Mouse (Mus musculus) liver, postnatal 0 days (tissue): Measurements from ENCODE around the gene Zfr. TPM values are rescaled to one million over a fixed set of nuclear protein-coding genes. Genes with fewer than 3 reads are reported as not detected.

Experiments
- ATAC-seq: fragments of 200-750 bp; cut with Nextera tagmentation; 2 replicates; pipeline ENCODE4 v1.8.0; 2017; ENCODE audit warnings: mild to moderate bottlenecking, moderate library complexity
- DNase-seq: peaks from one replicate; pipeline ENCODE4 v3.0.0-alpha.2; 2016
- H3K27ac ChIP-seq: fragments of 300-500 bp; sonication (generic); 2 replicates; pipeline ENCODE4 v1.5.1; 2014; ENCODE audit warnings: antibody characterized with exemption, moderate library complexity, mild to moderate bottlenecking, low read depth
- H3K27me3 ChIP-seq: fragments of 300-500 bp; sonication (generic); 2 replicates; pipeline ENCODE4 v1.6.1; 2014; ENCODE audit warnings: low read length, control low read depth, mixed read lengths; ENCODE audit not compliant: insufficient read depth
- H3K36me3 ChIP-seq: fragments of 300-500 bp; sonication (generic); replicated peaks from 2 replicates; pipeline ENCODE4 v1.6.1; 2014; ENCODE audit warnings: mild to moderate bottlenecking, control low read depth, low read length, moderate library complexity, mixed read lengths; ENCODE audit not compliant: insufficient read depth
- H3K4me1 ChIP-seq: fragments of 300-500 bp; sonication (generic); 2 replicates; pipeline ENCODE4 v1.6.1; 2014; ENCODE audit warnings: antibody characterized with exemption, mild to moderate bottlenecking, control low read depth; ENCODE audit not compliant: insufficient read depth
- H3K4me2 ChIP-seq: fragments of 300-500 bp; sonication (generic); 2 replicates; pipeline ENCODE4 v1.6.1; 2014; ENCODE audit warnings: low read depth, mild to moderate bottlenecking, low read length, moderate library complexity, mixed read lengths
- H3K4me3 ChIP-seq: fragments of 300-500 bp; sonication (generic); 2 replicates; pipeline ENCODE4 v1.5.1; 2014; ENCODE audit warnings: low read depth, low read length
- H3K9ac ChIP-seq: fragments of 300-500 bp; sonication (generic); replicated peaks from 2 replicates; pipeline ENCODE4 v1.6.1; 2014; ENCODE audit warnings: mild to moderate bottlenecking, moderate library complexity
- H3K9me3 ChIP-seq: fragments of 300-500 bp; sonication (generic); 2 replicates; pipeline ENCODE4 v1.6.1; 2016; ENCODE audit warnings: mild to moderate bottlenecking, control low read depth, low read length, mixed read lengths
- CTCF ChIP-seq: sonication (generic); IDR thresholded peaks from 2 replicates; pipeline ENCODE4 v1.5.1; 2016; ENCODE audit warnings: antibody characterized with exemption, low read depth
- EP300 ChIP-seq: IDR thresholded peaks from 2 replicates; pipeline ENCODE4 v1.6.1; 2016; ENCODE audit warnings: antibody characterized with exemption, low read depth, mild to moderate bottlenecking
- WGBS: fragments of 180-500 bp; shearing (Covaris S2); extraction: QIAGEN DNeasy Blood & Tissue Kit; methylation state at CpG from one replicate; pipeline ENCODE4 v1.1.7; 2014; ENCODE audit not compliant: insufficient replicate concordance; 5-methylcytosine and 5-hydroxymethylcytosine counted together
- polyA plus RNA-seq: library from polyadenylated mRNA; unstranded; fragments of >200 nt; fragmentation: Nextera tagmentation; extraction: Ambion mirVana; gene quantifications from 2 replicates; pipeline ENCODE4 v1.2.1, GENCODE M21; 2015

Gene Zfr
- polyA plus RNA-seq, 1 experiment from 2014 or later: 33.5 TPM

GRCm38 (mm10) chr15:12091781-12092458, 25.7 kb upstream of the Zfr start:
- no peaks in the 10 kb centered on the region for H3K36me3 ChIP-seq
- no peak overlapping the region for H3K4me2 ChIP-seq
- H3K9me3 ChIP-seq: no peaks in the 10 kb centered on the region
- no peak overlapping the region for H3K4me3 ChIP-seq
- no peaks in the 10 kb centered on the region for H3K4me1 ChIP-seq
- 50% methylated on average over 10 of the region's 10 CpGs for WGBS
- DNase-seq (peak; percentile 66), ATAC-seq (no peak; the same call in 1 of the 2 replicates)
- H3K27me3 ChIP-seq: no peaks in the 10 kb centered on the region
- TF ChIP-seq CTCF: peak; percentile 87
- TF ChIP-seq EP300: no peak
- H3K9ac ChIP-seq: no peak overlapping the region
- no peak overlapping the region for H3K27ac ChIP-seq

- Histone ChIP-seq H3K4me2 (no peak overlapping the region), H3K36me3 (no peaks in the 10 kb centered on the region), H3K27me3 (no peaks in the 10 kb centered on the region), H3K27ac (no peak overlapping the region), H3K4me3 (no peak overlapping the region), H3K4me1 (no peaks in the 10 kb centered on the region), H3K9ac (no peak overlapping the region), H3K9me3 (no peaks in the 10 kb centered on the region)
- TF ChIP-seq EP300 (no peak), CTCF (no peak)
- DNase-seq (no peak), ATAC-seq (no peak)
- WGBS: 82% methylated on average over 25 of the region's 25 CpGs
These were observed 24.3 kb upstream of the Zfr start for GRCm38 (mm10) chr15:12093026-12093960.

DNA sequence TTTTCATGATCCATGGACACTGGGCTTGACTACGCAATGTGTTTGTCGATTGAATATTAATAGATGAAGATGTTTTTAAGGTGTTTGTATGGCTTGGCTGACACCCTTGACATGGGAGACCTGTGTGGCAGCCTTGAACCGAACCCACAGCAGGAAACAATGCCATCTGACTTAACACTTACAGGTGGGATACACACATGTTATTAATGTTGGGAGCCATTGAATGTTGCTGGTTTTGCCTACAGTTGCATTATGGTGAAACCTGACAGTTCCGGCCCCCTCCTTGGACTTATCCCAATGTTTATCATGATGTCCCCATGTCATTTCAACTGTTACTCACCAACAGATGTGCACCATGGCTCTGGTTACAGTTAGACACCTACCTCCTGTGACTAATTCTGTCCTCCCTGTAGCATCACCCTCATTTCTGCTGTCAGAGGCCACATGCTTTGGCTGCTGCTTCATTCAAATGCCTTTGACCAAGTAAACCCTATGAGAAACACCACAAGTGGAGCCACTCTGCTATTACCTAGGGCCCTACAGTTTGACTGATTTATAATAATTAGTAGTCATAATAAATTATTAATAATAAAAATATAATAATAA, 23.6 kb upstream of the Zfr start:
- no peak for TF ChIP-seq CTCF
- no peak for TF ChIP-seq EP300
- Histone ChIP-seq H3K9me3 (no peaks in the 10 kb centered on the region), H3K9ac (no peak overlapping the region), H3K36me3 (no peaks in the 10 kb centered on the region), H3K27ac (no peak overlapping the region), H3K4me1 (no peaks in the 10 kb centered on the region), H3K27me3 (no peaks in the 10 kb centered on the region), H3K4me2 (no peak overlapping the region), H3K4me3 (no peak overlapping the region)
- ATAC-seq (no peak), DNase-seq (no peak)
- WGBS: 81% methylated on average over 4 of the region's 4 CpGs

DNA sequence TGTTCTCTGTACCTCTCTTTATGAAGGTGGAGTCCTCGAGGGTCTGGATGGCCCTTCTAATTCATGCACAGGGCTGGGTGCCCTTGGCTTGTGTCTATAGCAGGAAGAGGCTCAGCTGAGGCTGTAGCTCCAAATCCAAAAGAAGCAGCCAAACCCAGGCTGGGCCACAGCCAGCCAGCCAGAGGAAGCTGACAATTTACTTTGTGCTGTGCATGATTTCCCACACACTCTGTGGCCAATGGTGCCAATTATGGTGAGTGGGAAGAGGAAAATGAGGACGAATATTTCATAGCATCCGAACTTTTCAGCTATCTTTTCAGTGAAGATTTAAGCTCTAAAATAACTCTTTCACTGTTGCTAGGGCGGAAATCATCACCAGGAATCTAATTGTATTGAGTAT, 21.2 kb upstream of the Zfr start:
- 68% methylated on average over 4 of the region's 4 CpGs for WGBS
- Histone ChIP-seq H3K4me1 (no peaks in the 10 kb centered on the region), H3K9ac (no peak overlapping the region), H3K27me3 (no peaks in the 10 kb centered on the region), H3K27ac (no peak overlapping the region), H3K4me3 (no peak overlapping the region), H3K9me3 (no peaks in the 10 kb centered on the region), H3K36me3 (no peaks in the 10 kb centered on the region), H3K4me2 (no peak overlapping the region)
- TF ChIP-seq EP300 (no peak), CTCF (no peak)
- ATAC-seq: no peak
- DNase-seq: no peak

DNA sequence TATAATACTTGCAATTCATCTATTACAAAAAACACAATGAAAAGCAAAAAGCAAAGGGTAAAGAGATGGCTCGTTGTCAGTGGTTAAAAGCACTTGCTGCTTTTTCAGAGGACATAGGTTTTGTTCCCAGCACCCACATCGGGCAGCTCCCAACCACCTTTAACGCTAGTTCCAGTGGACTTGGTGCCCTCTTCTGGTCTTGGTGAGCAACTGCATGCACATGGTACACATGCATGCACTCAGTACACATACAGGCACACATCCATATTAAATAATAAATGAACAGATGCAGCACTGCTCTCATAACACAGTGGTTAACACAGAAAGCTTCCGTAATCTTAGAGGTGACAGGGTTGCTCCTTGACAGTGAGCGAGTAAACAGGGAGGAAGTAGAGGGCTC, 20.3 kb upstream of the Zfr start:
- TF ChIP-seq CTCF (0 out of 2 replicates have a peak, but pooled peaks have one; percentile 22), EP300 (no peak)
- H3K36me3 ChIP-seq: no peaks in the 10 kb centered on the region
- 86% methylated on average over 5 of the region's 5 CpGs for WGBS

DNA sequence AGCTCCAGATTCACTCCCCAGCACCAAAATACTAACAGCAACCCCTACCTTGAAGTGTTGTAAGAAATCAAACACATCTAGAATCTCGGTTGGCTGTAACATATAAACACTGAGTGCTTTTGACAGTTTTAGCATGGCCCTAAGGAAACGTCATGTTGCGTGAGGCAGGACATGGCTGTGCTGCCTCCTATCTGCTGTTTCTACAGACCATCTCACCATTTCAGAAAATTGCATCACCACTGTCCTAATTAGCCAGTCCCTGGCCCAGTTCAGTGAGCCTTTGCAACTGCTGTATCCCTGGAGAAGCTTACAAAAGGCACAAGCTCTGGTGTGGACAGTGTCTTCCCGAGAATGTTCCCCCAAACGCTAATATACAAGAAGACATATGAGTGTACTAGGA, 16.7 kb upstream of the Zfr start:
- Histone ChIP-seq H3K4me3 (no peak overlapping the region), H3K27ac (no peak overlapping the region), H3K9ac (no peak overlapping the region), H3K36me3 (no peaks in the 10 kb centered on the region), H3K9me3 (no peaks in the 10 kb centered on the region), H3K27me3 (no peaks in the 10 kb centered on the region), H3K4me1 (no peaks in the 10 kb centered on the region), H3K4me2 (no peak overlapping the region)
- WGBS: 61% methylated on average over 5 of the region's 5 CpGs
- TF ChIP-seq EP300 (no peak), CTCF (no peak)
- ATAC-seq: no peak
- no peak for DNase-seq

More for the DNA sequence above, 20.3 kb upstream of the Zfr start:
- Histone ChIP-seq H3K4me3 (no peak overlapping the region), H3K9ac (no peak overlapping the region), H3K27ac (no peak overlapping the region), H3K4me1 (no peaks in the 10 kb centered on the region), H3K27me3 (no peaks in the 10 kb centered on the region), H3K9me3 (no peaks in the 10 kb centered on the region), H3K4me2 (no peak overlapping the region)
- DNase-seq (no peak), ATAC-seq (no peak)
